Mouse (Mus musculus): Measurements from ENCODE around the gene Tns1.

DNA sequence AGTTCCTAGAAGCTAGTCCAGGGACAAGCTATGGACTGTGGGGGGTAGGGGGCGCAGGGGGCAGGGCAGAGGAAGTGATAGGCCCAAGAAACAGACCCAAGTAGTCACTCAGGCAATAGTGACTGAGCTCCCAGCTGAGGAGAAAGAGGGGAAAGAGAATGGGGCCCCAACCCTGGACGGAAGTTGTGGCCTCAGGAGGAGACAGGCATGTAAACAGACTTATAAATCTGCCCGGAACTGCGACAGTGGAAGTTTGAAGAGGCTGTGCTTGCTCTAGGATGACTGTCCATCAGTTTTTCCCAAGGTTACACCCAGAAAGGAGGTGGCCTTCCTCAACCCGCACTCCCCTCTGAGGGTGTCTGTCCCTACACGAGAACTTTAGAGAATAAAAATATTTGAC lies 99.0 kb downstream of the Tns1 start:
- TF ChIP-seq CTCF (IDR thresholded peaks at IDR 0.05; ENCODE audit: low read depth, low read length) (no peak), POLR2A (IDR thresholded peaks at IDR 0.05; ENCODE audit: extremely low read depth, insufficient read depth, low read length) (no peak)

Measured in liver, adult 2 months (tissue).